Mouse (Mus musculus) A20 (cell line): ENCODE measurements at regions not wholly inside any gene's neighbourhood (a gene's known extent, or its start where the extent isn't known, plus 50 kb on each side); places are given as distances from the start of the nearest gene placed in this dataset.

Experiments used
- DNase-seq: peaks from one replicate; pipeline ENCODE4 v3.0.0-alpha.2; 2011; ENCODE audit warnings: low read depth, low spot score

GRCm38 (mm10) chr12:10062006-10062514 lies 307.7 kb upstream of the Nt5c1b start:
- DNase-seq: no peak

- DNase-seq: no peak
Measured at GRCm38 (mm10) chr12:10078341-10078740, 291.4 kb upstream of the Nt5c1b start.

DNA sequence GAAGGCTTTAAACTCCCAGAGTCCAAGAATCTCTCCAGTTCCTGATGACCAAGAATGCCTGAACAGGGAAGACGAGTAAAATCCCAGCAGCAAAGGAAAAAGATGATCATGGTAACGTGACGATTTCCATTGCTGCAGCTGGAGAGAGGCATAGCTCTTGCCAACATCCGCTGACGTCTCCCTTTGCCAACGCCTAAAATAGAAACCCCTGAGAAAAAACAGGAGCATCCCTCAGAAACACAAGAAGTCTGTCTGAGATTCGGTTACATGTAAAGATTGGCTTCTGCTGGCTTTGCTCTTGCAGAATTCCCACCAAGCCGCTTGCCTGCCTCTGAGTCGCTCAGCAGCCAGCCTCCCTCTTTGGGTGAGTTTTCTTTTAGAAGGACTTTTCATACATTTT lies 290.3 kb upstream of the Nt5c1b start:
- no peak for DNase-seq

- no peak for DNase-seq
Measured at GRCm38 (mm10) chr12:10112874-10113453, 256.8 kb upstream of the Nt5c1b start.

DNA sequence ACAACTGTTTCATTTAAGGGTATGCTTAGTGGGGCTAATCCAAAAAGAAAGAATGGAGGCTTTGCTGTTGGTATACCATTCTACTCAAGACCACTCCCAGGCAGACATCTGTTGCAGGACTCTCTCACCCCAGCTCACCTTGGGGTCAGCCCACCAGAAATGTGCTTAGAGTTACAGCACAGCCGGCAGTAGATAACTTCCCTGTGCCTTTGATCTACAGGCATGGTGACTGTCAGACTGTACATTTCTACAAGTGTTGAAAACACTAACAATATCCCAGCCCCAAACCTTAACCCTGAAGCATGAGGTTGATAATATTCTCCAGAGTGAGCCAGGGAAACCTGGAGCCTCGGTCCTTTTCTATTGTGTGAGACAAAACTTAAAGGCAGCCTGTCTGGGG lies 247.7 kb upstream of the Nt5c1b start:
- no peak for DNase-seq

DNA sequence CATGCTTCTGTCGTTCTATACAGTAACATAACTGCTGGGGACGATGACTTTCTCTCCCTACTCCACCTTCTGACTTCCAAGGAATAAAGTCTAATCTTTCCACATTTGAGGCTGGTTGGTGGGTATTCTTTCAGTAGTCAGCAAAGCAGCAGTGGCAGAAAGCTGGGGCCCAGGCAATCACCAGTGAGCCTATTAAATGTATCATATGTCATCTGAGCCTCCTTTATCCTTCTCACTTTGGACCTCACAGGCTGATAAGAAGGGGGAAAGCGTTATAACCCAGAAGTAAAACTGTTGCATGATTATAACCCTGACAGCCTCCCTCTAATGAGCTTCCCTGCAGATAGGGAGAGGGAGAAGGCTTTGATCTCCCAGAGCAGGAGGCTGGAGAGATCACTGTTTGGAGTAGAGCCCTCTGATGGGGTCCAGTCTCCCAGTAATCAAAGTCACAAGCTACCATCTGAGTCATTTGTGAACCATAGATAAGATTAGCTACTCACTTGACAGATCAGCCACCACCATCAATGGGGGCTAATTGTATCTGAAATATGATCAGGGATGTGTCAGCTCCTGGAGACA lies 241.7 kb upstream of the Nt5c1b start:
- no peak for DNase-seq

DNA sequence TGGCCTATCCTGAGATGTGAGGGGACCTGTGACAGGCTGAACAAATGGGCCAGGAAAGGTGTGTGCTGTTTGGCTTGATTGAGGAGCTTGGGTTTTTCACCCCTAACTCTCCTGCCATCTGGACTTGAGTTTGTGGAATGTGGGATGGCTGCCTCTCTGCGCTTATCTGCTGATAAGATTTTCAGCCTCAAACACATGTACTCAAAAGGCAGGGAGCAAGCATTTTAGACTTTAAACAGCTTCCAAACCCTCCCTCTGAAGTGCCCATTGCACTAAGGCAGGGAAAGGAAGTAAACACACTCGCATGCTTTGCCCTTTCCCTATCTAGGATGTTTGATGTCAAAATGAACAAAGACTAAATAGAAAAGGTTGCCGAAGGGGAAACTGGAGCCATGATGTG lies 235.6 kb upstream of the Nt5c1b start:
- no peak for DNase-seq

- DNase-seq: no peak
Measured at GRCm38 (mm10) chr12:10135915-10136314, 233.9 kb upstream of the Nt5c1b start.

DNA sequence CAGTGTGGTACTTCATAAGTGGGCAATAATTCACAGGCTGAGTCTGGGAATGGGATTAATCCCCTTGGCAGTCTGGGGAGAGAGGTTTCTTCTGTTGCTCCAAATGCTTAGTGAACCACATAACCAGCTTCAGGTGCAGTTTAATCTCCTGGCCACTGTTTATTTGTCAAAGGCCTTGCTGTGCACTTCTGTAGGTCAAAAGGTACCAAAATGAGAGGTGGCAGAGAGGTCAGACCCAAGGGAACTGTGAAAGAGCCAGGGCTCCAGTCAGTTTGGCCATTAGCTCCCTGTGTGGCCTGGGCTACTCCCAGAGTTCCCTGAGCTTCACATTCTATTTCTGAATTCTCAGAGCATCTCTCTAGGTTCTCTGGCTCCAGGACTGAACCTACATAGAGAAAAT lies 229.6 kb upstream of the Nt5c1b start:
- DNase-seq: no peak

DNA sequence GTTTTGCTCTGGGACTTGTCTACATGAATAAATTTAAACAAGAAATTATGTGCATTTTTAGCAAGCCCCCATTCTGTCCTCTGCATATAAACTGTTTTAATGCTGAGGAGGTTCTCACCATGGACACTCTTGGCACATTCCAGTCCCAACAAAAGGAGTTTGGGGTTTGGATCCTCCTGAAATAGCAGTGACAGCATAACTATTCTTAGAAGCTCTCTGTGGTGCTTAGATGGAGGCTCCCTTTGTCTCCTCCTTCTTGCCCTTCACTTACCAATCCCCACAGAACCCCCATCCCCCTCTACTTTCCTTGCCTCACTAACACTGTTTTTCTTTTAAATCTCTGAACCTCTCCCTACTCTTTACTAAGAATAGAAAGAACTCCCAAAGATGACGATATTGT lies 208.9 kb upstream of the Nt5c1b start:
- no peak for DNase-seq

DNA sequence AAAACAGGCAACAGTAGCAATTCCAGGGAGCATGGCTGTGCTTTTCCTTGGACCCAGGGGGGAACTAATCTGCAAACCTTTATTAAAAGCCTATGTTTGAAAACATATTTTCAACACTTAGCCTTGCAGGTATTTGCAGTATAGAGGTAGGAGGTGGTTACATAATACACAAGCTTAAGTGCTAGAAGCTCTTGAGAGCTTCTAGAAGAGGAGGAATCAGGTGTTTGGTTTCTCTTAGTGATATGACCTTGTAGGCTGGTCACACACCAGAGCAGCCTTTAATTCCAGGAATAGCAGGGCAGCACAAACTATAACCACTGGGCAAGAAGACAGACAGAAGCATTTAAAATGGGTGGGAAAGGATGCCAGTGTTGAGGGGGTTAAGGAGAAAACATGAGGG lies 201.7 kb upstream of the Nt5c1b start:
- no peak for DNase-seq

DNA sequence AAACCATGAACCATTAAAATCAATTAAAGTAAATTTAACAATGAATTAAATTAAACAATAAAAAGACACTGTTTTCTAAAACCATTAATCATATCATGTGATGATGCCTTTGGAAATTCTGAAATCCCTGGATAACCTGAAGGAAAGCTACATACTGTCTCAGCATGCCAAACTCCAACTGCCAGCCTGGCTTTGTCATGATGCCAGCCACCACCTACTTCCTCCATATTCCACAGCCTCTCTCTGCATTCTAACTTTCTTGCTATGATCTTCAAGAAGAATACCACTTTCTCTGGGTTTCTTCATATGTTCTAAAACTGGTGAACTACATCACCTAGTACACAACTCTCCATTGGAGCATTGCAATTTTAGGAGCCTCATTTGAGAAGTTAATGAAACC lies 201.2 kb upstream of the Nt5c1b start:
- no peak for DNase-seq

- no peak for DNase-seq
Measured at GRCm38 (mm10) chr12:10178718-10179117, 191.1 kb upstream of the Nt5c1b start.

- no peak for DNase-seq
Measured at GRCm38 (mm10) chr12:10179147-10179814, 190.5 kb upstream of the Nt5c1b start.

DNA sequence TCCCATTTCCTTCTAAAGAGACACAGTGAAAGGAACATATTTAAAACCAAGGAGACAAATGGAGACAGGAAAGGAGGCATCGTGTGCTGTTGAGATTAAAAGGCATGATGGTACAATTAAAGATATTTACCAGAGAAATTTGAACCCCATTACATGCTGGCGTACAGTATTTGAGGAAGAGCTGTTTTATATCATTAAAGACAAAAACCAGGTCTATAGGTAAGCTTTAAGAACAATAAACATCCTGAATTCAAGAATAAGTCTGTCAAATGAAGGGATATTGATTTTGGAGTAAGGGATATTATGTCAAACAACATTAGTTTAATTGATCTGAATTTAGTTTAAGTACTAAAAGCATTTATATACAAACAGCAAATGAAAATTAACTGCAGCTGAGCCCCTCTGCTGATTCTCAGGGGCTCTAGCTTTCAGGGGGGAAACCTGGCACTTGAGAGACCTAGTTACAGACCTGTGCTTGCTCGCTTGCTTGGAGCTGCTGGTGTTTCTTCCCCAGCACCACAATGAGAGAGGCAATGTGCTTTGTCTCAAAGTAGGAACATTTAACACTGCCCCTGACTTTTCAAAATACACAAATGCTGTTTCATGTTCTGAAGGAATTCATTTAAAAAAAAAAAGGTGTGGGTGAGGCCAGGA lies 189.8 kb upstream of the Nt5c1b start:
- DNase-seq: no peak

DNA sequence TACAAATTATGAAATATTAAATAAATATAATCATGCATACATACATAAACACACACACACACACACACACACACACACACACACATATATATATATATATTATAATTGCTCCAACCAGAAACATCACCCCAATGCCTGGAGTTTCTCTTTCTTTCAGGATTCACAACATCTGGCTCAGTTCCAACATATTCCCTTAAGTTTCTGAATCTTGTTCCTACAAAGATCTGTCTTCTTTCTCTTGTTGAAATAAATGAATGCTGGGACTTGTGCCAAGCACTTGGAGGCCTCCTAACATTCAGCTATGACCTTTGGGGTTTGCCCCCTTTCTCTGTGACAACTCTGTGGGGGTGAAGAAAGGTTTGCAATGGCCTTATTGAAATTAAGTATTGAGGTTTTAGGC lies 187.2 kb upstream of the Nt5c1b start:
- DNase-seq: no peak

DNA sequence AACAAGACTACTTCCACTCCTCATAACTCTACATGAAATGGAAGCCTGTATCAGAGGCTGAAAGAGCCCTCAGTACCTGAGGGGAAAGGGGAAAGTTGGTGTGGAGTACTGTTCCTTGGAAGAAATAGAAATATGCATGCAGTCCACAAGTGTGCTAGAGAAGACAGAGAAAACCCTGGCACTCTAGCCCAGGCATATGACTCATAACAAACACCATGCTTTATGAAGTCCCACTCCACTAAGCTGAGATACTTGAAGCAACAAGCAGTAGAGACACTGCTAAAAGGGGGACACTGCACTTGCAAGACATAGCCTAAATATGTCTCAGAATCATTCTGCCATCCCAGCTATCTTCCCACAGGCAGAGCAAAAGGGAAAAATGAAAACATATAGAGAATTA lies 183.2 kb upstream of the Nt5c1b start:
- no peak for DNase-seq

DNA sequence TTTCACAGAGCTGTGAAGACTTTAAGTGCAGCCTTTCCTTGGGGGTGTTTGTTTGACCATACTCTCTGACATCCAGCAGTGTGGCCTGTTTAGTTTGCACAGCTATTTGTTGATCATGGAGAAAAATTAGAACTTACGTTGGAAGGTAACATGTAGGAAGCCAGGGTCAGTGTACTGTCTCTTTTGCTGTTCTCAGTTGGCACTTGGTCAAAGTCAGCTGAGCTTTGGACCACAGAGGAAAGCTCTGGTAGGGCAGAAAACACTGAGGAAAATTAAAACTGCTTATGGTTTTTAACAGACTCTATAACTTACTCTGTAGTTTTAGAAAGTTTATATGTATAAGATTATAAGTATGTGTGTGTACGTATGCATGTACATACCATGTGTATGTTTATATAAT lies 180.0 kb upstream of the Nt5c1b start:
- no peak for DNase-seq

GRCm38 (mm10) chr12:10197906-10198460 lies 171.8 kb upstream of the Nt5c1b start:
- no peak for DNase-seq

GRCm38 (mm10) chr12:10209841-10210240 lies 159.9 kb upstream of the Nt5c1b start:
- no peak for DNase-seq

GRCm38 (mm10) chr12:10222821-10223220 lies 147.0 kb upstream of the Nt5c1b start:
- no peak for DNase-seq

DNA sequence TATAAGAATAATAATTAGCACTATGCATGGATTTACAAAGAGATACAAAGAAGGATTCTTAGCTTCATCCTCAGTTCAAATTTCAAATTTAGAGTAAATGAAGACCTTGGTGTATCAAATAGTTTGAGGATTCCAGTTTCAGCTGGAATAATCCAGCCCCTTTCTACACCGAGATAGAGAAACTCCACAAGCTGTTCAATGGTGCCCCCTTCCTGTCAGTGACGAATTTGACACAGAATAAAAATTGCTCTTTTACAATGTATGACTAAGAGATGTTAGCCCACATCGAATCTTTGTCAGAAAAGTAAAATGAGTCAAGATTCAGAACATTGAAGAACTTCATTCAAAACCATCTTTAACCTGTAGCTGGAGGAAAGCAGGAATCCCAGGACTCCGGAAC lies 145.9 kb upstream of the Nt5c1b start:
- no peak for DNase-seq
